Mouse (Mus musculus) lung, postnatal 0 days (tissue): ENCODE data around the gene Atl3.

Experiments
- CTCF ChIP-seq: IDR thresholded peaks from 2 replicates; pipeline ENCODE4 v1.5.1; 2016; ENCODE audit warnings: antibody characterized with exemption, mild to moderate bottlenecking
- EP300 ChIP-seq: IDR thresholded peaks from 2 replicates; pipeline ENCODE4 v1.6.1; 2016; ENCODE audit warnings: antibody characterized with exemption, mild to moderate bottlenecking, control low read depth

GRCm38 (mm10) chr19:7585764-7586163 lies 91.9 kb downstream of the Atl3 start:
- TF ChIP-seq CTCF, result no peak
- no peak for TF ChIP-seq EP300
